Mouse (Mus musculus) thymus, adult 2 months (tissue): ENCODE results near the gene Ankar. TPM values are rescaled to one million over a fixed set of nuclear protein-coding genes. Genes with fewer than 3 reads are reported as not detected.

Source experiments
- DNase-seq: peaks from one replicate; pipeline ENCODE4 v3.0.0; 2021
- H3K27ac ChIP-seq: fragments of 200-500 bp; 2 replicates; pipeline ENCODE4 v1.5.1; 2012; ENCODE audit warnings: low read length, control low read depth; ENCODE audit not compliant: control insufficient read depth, insufficient read depth
- H3K27me3 ChIP-seq: fragments of 200-500 bp; 2 replicates; pipeline ENCODE4 v1.6.1; 2012; ENCODE audit warnings: mild to moderate bottlenecking, low read length, moderate library complexity, mixed read lengths; ENCODE audit not compliant: control insufficient read depth, insufficient read depth
- H3K36me3 ChIP-seq: fragments of 200-500 bp; 2 replicates; pipeline ENCODE4 v1.6.1; 2012; ENCODE audit warnings: mild to moderate bottlenecking, low read length, moderate library complexity; ENCODE audit not compliant: control insufficient read depth, insufficient read depth
- H3K4me1 ChIP-seq: fragments of 200-500 bp; replicated peaks from 2 replicates; pipeline ENCODE4 v1.6.1; 2012; ENCODE audit warnings: low read length; ENCODE audit not compliant: control insufficient read depth, insufficient read depth
- H3K4me3 ChIP-seq: fragments of 200-500 bp; 2 replicates; pipeline ENCODE4 v1.5.1; 2012; ENCODE audit warnings: mild to moderate bottlenecking, low read length, control low read depth, moderate library complexity; ENCODE audit not compliant: control insufficient read depth, insufficient read depth
- CTCF ChIP-seq: fragments of 200-500 bp; IDR thresholded peaks from 2 replicates; pipeline ENCODE4 v1.5.1; 2012; ENCODE audit warnings: mild to moderate bottlenecking, control low read depth, low read length, moderate library complexity, borderline replicate concordance; ENCODE audit not compliant: control insufficient read depth, poor library complexity, insufficient read depth; ENCODE audit errors: extremely low read depth
- POLR2A ChIP-seq: fragments of 200-500 bp; IDR thresholded peaks from 2 replicates; pipeline ENCODE4 v1.6.1; 2012; ENCODE audit warnings: mild to moderate bottlenecking, low read length, control low read depth, moderate library complexity; ENCODE audit not compliant: control insufficient read depth, poor library complexity, insufficient read depth; ENCODE audit errors: extremely low read depth
- WGBS: fragments of 180-500 bp; shearing (Covaris S2); methylation state at CpG from one replicate; pipeline ENCODE4 v1.1.7; 2018; 5-methylcytosine and 5-hydroxymethylcytosine counted together
- polyA plus RNA-seq: library from polyadenylated mRNA; depleted of rRNA; stranded (reverse); fragments of >200 nt; gene quantifications from 2 replicates; pipeline ENCODE4 v1.2.3, GENCODE M21; 2012; rRNA removed

Ankar gene
- polyA plus RNA-seq, 1 experiment = not detected

GRCm38 (mm10) chr1:72599146-72600101 lies 101.0 kb downstream of the Ankar start:
- DNase-seq = no peak
- Histone ChIP-seq H3K4me1 (no peaks in the 10 kb centered on the region), H3K36me3 (peaks cover 30% of the 10 kb centered on the region), H3K27ac (no peak overlapping the region), H3K4me3 (no peak overlapping the region), H3K27me3 (no peaks in the 10 kb centered on the region)
- TF ChIP-seq CTCF (no peak), POLR2A (no peak)
- 76% methylated on average over 21 of the region's 21 CpGs for WGBS

GRCm38 (mm10) chr1:72596231-72596630 lies 104.1 kb downstream of the Ankar start:
- H3K4me3 ChIP-seq = no peak overlapping the region
- DNase-seq = no peak
- no peaks in the 10 kb centered on the region for H3K4me1 ChIP-seq
- no peaks in the 10 kb centered on the region for H3K27me3 ChIP-seq
- 96% methylated on average over 5 of the region's 5 CpGs for WGBS
- TF ChIP-seq POLR2A (no peak), CTCF (no peak)
- H3K27ac ChIP-seq = no peak overlapping the region
- H3K36me3 ChIP-seq = peaks cover 33% of the 10 kb centered on the region

- H3K4me3 ChIP-seq = no peak overlapping the region
- peaks cover 35% of the 10 kb centered on the region for H3K36me3 ChIP-seq
- H3K4me1 ChIP-seq = no peaks in the 10 kb centered on the region
- H3K27me3 ChIP-seq = no peaks in the 10 kb centered on the region
- 95% methylated on average over 12 of the region's 12 CpGs for WGBS
- DNase-seq = no peak
- H3K27ac ChIP-seq = no peak overlapping the region
- TF ChIP-seq POLR2A = no peak
- no peak for TF ChIP-seq CTCF
Measured at GRCm38 (mm10) chr1:72595686-72596085, 104.7 kb downstream of the Ankar start.

GRCm38 (mm10) chr1:72593340-72593951 lies 106.9 kb downstream of the Ankar start:
- Histone ChIP-seq H3K36me3 (peaks cover 36% of the 10 kb centered on the region), H3K4me1 (no peaks in the 10 kb centered on the region), H3K27ac (no peak overlapping the region), H3K4me3 (no peak overlapping the region), H3K27me3 (no peaks in the 10 kb centered on the region)
- WGBS = 94% methylated on average over 20 of the region's 20 CpGs
- TF ChIP-seq CTCF (no peak), POLR2A (no peak)
- no peak for DNase-seq

Other genes with a start within 250 kb of the Ankar start
- not detected in 2 replicates for gene March4, start 163.6 kb downstream of the Ankar start, polyA plus RNA-seq
- gene Smarcal1, start 117.3 kb downstream of the Ankar start, polyA plus RNA-seq = 43.8 and 49.5 TPM in 2 replicates
- gene Rpl37a, start 10.7 kb upstream of the Ankar start, polyA plus RNA-seq = 697 and 870 TPM in 2 replicates
- 13.3 and 16.4 TPM in 2 replicates for gene Igfbp2, start 123.9 kb upstream of the Ankar start, polyA plus RNA-seq
- gene Igfbp5, start 174.3 kb upstream of the Ankar start, polyA plus RNA-seq = 27.0 and 58.3 TPM in 2 replicates